Mouse (Mus musculus) layer of hippocampus, postnatal 36 days (tissue): ENCODE measurements around the gene Pgp. TPM values are rescaled to one million over a fixed set of nuclear protein-coding genes. Genes with fewer than 3 reads are reported as not detected.

Experiments
- DNase-seq, 2 experiments: peaks; one replicate each; pipeline ENCODE4 v3.0.0; 2022
- total RNA-seq, 2 experiments: library from RNA; stranded (reverse); gene quantifications; 2 replicates each; pipeline ENCODE4 v1.2.3; 2021

The Pgp gene
- total RNA-seq, 2 experiments from 2014 or later: 62.3 to 66.4 TPM

DNA sequence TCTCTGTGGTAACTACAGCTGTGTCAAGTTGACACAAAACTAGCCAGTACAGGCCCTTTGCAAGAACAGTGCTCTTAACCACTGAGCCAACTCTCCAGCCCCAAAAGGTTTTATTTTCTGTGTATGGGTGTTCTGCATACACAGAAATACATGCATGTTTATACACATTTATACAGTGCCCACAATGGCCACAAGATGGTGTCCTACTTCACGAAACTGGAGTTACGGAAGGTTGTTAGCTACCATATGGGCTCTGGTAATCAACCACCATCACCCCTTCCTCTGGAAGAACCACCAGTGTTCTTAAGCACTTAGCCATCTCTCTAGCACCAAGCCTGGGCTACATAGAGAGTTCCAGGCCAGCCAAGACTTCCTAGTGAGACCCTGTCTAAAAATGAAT is 8.6 kb upstream of the Pgp start:
- no peak for DNase-seq

DNA sequence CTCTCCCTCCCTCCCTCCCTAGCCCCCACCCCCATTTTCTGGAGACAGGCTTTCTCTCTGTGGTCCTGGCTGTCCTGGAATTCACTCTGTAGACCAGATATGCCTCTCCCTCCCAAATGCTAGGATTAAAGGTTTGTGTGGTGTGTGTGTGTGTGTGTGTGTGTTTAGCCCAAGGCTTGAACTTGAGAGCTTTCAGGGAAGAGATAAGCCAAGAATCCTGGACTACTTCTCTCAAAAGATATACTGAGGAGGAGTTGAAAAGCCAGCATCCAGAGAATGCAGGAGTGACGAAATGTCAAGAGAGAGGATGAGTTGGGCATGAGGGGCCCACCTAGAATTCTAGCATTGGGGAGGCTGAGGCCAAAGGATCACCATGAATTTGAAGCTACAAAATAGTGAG is 7.3 kb upstream of the Pgp start:
- no peak for DNase-seq

DNA sequence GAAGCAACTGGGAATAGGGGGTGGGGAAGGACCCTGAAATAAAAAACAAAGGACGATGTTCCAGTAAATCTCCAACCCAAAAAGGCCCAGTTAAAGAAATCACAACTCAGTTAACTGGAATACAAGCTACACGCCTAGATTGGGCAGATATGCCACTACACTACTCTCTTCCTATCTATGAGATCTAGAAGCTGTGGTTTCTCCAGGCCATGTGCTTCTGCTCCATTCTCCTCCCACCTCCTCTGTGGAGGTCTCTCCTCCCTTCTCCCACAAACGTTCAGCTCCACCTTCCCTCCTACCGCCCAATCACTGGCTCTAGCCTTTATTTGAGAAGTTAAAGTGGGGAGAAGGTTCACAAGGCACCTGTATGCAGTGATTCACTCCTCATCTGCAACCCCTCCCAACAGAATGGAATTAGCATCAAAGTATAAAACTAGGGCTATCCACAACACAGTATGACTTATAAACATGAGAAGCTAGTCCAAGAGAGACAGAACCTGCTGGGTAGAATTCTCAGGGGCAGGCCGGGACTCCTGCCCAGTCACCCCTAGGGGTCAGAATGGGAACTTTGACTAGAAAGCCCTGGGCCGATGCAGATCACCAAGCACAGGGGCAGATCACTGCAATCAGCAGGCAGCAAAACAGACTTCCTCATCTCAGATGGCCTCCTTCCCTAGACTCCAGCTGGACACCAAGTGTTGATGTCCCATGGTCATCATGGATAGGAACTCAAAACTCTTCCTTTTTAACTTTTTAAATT is 6.6 kb upstream of the Pgp start:
- DNase-seq: no peak

DNA sequence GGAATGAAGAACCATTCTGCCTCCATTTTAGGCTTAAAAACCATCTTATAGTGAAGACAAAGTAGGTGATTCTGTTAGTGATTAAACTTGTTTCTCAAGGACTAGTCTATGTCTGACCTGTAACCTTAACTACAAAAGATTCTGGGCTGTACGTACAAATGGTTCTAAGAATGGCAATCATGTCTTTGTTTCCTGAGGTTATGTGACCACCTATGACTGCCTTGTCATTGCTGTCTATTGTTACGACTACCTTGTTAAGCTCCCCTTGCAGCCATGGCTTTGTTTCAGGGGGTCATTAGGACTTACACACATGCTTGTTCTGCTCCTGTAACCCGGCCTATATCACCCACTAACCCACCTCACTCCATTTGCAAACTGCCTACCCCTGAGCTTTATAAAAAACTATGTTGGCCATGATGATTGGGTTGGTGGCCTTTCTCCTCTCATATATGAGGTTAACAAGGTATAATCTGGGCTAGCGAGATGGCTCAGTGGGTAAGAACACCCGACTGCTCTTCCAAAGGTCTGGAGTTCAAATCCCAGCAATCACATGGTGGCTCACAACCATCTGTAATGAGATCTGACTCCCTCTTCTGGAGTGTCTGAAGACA is 1.5 kb upstream of the Pgp start:
- DNase-seq: no peak

DNA sequence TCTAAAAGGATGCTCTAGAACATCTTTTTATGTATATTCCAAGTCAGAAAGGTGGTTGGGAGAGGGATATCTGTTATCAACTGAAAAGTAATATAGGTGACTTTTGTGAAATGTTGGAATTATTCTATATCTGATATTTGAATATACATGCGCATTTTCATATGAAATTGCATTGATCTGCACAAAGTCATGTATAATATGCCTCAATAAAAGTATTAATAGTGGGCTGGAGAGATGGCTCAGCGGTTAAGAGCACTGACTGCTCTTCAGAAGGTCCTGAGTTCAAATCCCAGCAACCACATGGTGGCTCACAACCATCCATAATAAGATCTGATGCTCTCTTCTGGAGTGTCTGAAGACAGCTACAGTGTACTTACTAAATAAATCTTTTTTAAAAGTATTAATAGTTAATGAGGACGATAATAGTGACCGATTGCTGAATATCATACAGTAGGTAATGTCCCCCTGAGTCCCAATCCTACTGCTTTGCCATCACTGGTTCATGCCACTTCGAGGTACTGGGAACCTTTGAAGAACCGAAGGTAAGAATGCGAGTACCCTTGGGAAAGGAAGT is 769 bp upstream of the Pgp start:
- DNase-seq: no peak

DNA sequence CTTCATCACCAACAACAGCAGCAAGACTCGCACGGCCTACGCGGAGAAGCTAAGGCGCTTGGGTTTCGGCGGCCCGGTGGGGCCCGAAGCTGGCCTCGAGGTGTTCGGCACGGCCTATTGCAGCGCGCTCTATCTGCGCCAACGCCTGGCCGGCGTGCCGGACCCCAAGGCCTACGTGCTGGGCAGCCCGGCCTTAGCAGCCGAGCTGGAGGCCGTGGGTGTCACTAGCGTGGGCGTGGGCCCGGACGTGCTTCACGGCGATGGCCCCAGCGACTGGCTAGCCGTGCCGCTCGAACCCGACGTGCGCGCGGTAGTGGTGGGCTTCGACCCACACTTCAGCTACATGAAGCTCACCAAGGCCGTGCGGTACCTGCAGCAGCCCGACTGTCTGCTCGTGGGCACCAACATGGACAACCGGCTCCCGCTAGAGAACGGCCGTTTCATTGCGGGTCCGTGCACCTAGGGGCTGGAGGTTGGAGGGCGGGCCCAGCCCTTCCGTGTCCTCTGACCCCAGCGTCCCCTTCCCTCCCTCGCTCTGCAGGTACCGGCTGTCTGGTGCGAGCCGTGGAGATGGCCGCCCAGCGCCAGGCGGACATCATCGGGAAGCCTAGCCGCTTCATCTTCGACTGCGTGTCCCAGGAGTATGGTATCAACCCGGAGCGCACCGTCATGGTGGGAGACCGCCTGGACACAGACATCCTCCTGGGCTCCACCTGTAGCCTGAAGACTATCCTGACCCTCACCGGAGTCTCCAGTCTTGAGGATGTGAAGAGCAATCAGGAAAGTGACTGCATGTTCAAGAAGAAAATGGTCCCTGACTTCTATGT is 722 bp downstream of the Pgp start:
- DNase-seq: peak in 1 of 2 experiments; percentile 55

DNA sequence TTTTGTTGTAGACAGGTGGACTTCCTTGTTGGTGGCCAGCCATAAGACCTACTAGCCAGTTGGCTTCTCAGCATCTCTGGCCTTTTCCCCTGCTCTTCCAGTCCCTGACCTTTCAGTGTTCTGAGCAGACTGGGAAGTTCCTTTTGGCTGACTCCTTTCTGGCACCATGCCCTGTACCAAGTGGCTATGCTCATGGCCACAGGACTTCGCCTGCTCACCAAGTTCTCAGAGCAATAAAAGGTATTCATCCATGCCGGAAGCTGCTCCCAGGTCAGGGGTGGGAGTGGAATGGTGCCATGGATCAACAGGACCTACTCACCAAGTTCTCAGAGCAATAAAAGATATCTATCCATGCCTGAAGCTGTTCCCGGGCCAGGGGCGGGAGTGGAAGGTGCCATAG is 2.3 kb downstream of the Pgp start:
- DNase-seq: no peak

DNA sequence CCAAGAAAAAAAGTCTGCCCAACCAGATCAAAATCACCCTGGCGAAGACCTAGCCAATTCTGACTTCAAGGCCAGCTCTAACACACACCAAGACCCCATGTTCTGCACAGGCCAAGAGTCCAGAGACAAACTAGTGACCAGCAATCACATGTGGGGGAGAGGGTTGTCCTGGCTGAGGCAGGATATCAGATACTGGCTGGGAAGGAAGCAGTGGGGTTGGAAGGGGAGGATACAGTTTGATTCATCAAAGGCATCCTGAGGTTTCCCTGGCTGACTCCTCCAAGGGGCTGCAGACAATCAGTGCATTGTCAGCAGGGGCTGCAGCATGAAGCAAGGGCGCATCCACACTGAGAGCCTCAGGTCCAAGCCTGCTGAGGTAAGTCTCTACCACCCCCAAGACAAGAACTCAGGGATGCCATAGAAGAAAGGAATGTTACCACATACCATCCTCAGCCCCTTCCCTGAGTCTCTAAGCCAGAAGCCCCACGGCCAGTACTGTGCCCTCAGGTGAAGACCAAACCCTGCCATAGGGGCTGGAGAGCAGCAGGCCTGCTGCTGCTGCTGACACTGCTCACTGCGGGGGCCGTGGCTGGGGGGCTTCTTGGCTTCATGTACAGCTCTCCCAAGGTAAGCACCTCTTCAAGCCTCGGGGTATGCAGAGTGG is 3.6 kb downstream of the Pgp start, which contains the start of gene Bricd5:
Gene Bricd5, plus strand, starts transcription at position 273 of the 664 bp plus-strand sequence.
- DNase-seq: no peak

DNA sequence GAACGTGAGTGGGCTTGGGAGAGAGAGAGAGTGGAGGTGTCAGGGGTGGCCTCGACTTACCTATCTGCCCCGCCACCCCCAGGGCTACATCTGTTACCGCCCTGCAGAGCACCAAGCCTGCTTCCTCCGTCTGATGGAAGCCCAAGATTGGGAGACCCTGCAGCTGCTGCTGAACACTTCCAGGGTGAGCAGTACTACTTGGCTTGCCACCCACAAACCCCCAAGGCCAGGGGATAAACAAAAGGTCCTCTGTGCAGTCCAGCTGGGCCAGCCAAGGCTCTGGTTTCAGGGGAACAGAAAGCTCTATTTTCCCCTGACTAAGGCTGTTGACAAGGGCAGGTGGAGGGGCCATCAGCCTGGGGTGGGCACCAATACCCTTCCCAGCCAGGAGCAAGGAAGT is 4.4 kb downstream of the Pgp start:
- peak; percentile 66 to 71 for DNase-seq

DNA sequence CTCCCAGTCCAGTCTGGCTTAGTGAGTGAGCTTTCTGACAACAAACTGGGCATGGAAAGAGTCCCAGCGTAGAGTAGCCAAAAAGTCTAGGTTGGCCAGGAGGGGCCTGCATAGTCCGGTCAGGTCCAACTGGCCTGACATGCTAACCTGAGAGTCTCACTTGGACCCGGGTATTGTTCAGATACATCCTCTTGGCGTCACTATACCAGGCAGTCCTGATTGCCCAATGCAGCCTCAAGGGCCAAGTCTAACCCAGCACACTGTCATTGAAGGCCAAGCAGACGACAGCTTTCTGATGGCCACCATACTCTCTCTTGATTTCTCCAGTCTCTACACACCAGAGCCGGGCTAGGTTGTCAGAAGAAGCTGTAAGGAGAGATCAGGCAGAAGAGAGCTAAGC is 5.4 kb downstream of the Pgp start:
- DNase-seq: no peak

DNA sequence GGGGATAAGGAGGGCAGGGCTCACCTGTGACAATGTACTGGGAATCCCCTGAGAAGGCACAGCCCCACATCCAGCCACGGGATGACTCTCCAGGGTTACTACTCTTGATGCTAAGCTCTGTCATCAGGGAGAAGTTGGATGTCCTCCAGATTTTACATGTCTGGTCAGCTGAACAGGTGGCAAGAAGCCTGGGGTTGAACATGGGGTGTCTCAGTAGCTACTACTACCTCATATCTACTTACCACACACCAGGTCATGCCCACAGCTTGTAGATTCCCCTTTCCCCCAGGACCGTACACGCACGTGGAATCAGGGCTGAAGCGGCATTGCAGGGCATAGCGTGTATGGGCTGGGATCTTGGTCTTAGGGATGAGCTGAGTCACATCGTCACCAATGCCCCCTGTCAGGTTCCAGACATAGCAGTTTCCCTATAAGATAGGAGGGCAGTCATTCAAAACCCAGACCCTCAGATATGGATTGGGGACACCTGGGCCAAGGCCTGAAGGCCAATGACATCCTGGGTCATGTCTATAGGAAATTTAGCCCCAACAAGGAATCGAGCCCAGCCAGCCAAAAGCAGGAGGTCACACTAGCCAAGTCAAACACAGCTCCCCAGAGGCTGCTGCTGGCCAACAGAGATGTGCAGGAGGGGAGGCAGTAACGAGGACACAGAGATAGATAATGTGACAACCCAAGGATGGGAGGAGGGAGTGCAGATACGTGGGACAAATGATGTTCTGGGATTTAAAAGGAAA is 6.0 kb downstream of the Pgp start:
- no peak for DNase-seq

DNA sequence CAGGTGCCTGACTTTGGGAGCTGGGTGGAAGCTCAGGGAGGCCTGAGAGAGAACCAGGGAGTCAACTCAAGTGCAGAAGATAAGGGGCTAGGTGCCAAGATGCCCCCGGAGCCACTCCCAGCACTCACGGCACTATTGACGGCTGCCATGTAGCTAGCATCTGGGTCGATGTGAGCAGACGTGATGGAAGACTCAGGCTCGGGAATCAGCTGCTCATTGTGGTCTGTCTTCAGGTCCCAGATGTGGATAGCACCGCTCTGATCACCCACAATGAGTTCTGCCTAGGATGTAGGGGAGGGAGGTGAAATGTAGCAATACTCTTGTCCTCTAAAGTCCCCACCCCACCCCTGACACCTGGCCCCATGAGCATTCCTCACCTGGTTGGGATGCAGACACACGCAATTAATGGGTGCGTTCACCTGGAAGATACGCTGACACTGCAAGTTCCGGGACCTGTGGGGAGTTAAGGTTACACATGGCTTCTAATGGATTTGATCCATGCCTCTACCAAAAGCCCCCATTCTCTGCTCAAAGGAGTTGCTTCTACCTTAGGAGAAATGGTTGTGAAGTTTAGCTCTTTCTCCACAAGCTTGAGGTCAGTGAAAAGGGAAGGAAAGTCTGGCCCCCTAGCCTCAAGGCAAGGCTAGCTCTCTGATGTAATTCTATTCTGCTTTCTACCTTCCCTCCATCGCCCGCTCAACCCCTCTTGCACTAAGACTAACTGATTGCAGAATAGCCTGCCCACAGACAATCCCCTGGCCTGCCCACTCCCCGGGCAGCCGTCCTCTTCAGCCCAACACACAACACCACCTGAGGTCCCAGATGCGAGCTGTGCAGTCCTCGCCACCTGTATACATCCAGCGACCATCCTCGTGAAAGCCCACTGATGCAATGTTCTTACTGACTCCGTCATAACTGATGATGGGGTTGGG is 7.1 kb downstream of the Pgp start:
- DNase-seq: no peak

DNA sequence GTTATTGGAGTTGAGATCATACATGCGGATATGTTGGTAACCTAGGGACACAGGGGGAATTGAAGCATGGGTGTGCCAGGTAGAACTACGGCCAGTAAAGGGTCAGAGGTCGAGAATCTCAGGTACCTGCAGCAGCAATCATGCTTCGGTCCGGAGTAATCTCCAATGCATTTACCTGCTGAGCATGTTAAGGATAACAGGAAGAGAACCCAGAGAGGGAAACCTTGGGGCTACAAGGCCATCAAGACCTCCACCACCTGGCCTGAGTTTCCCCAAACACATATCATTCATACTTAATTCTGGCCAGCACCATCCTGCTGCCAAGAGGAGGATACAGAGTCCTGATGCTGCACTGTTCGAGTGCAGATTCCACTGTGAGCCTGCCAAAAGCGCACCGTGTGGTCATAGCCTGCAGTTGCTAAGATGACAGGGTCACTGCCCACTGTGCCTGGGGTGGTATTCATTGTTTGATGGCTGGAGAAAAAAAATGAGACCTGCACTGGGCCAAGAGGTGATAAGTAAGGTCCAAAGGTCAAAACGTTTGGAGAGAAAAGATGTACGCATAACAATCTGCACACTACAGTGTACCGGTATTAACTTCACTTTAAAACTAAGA is 7.9 kb downstream of the Pgp start:
- no peak for DNase-seq

DNA sequence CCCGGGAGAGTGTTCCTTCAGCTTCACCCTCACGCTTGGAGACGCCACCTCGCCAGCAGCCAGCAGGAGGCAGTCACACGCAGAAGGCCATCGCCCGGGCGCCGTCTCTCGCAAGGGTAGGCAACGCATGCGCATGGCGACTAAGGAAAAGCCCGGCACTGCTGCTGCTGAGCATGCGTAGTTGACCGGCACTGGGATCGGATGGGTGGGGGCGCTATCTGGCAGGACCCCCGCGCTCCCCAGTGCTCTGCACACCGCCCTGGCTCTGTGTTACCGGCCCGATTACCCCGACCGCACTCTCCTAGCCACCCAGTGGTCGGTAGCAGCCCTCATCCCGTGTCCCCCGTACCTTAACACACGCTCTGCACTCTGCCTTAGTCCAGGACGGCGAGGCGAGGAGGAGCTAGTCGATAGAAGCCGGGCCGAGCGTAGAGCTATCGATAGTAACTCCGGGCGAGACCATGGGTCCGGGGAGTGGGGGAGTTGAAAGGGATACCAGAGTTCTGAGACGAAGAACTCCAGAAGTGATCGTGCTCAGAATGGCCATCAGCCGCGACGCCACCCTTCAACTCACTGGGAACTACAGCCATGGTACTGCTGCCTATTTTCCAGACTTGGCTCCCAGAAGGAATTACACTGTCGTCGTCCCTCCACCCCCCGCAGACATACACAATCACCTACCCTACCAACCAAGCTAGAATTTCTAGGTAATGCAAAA is 8.6 kb downstream of the Pgp start, which contains the start of gene Mlst8:
Gene Mlst8, minus strand, starts transcription at position 416 of the 718 bp plus-strand sequence.
- peak; percentile 98 for DNase-seq

DNA sequence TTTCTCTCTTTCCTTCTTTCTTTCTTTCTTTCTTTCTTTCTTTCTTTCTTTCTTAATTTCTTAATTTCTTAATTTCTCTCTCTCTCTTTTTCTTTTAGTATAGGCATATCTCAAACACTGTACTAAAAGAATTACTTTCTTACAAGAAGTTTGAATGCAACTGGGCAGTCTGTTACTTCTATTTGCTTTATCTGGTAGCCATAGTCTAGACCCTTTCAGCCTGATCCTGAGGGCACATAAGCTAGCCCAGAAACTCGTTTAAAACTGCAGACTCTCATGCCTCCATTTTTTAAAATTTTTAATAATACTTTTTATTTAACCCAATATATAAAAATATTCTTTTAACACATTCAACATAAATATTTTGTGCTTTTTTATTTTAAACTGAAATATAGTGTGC is 9.2 kb downstream of the Pgp start:
- no peak for DNase-seq

DNA sequence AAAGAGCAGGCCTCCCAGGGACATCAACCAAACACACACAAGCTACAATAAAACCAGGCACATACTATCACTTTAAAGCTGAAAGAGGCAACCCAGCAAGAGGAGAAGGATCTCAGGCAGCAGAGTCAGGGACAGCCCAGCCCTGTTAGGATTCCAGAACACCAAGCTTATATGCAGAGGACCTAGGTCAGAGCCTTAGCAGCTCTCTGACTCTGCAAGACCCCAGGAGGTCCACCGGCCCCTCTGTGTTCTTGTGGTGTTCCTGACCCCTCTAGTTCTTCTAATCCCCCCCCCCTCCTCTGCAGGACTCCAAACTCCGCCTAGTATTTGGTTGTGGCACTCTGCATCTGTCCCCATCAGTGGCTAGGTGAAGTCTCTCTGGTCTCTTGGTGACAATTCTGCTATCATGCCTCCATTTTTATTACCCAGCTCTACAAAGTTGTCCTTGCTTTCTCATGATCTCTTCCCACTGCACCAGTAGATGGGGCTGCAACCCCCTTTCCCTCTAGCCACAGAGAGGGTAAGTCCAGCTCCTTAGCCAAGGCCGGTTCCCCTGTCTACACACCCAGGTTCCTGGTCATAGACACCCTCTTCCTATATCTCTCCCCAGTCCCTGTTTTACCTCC is 10.1 kb downstream of the Pgp start:
- DNase-seq: no peak

DNA sequence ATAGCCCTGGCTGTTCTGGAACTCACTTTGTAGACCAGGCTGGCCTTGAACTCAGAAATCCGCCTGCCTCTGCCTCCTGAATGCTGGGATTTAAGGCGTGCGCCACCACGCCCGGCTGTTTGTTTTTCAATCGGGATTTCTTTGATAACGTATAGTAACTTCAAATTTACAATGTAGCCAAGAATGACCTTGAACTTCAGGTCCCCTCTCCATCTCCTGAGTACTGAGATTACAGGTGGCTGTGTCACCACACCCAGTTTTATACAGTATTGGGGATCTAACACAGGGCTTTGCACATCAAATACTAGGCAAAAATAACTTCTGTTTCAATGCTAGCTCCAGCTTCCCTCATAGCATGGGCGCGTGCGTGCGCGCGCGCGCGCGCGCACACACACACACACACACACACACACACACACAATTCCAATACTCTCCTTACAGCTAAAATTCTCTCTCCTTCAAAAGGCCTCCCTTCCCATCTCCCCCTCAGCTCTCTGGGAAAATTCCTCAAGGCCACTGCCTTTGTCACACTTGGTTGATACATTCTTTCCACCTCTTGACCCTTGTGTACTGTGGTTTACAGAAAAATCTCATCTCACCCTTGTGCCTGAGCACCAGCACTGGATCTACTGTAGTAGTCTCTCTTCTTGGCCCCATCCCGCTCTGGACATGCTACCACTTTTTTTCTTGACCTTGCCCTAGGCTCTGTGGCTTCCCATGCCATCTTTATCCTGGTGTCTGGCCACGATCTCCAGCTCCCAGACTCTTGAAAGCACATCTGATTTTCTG is 11.0 kb downstream of the Pgp start:
- DNase-seq: no peak

DNA sequence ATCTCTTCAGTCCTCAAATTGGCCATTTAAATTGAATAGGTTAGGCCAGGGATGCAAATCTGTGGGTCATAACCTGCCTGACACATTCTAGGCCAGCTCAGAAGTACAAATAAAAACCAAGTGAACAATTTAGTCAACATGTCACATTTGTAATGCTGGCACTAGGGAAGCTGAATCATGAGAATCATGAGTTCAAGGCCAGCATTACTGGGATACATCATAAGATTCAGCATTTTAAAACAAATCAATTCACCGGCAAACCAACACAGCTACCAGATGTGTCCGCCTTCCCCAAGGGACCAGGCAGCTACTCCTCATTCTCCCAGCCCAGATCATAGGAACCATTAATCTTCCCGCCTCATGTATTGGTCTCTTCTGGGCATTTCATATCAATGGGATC is 13.3 kb downstream of the Pgp start:
- DNase-seq: no peak
